Mouse (Mus musculus) C2C12 (cell line): Measurements from ENCODE around the gene Olfr91. TPM values are rescaled to one million over a fixed set of nuclear protein-coding genes. Genes with fewer than 3 reads are reported as not detected.

Experiments
- H3K27me3 ChIP-seq: one replicate; pipeline ENCODE4 v1.6.1; 2011; ENCODE audit not compliant: control insufficient read depth, insufficient read depth, insufficient read length
- H3K36me3 ChIP-seq: one replicate; pipeline ENCODE4 v1.6.1; 2011; ENCODE audit not compliant: control insufficient read depth, insufficient read depth
- H3K4me3 ChIP-seq: one replicate; pipeline ENCODE4 v1.5.1; 2011; ENCODE audit warnings: mild to moderate bottlenecking, control low read depth; ENCODE audit not compliant: poor library complexity, insufficient read depth, severe bottlenecking
- H3K79me2 ChIP-seq: one replicate; pipeline ENCODE4 v1.6.1; 2011; ENCODE audit not compliant: control insufficient read depth, insufficient read depth
- H3K79me3 ChIP-seq: one replicate; pipeline ENCODE4 v1.6.1; 2011; ENCODE audit warnings: low read depth, control low read depth
- H3ac ChIP-seq: one replicate; pipeline ENCODE3; 2011; ENCODE audit warnings: low read depth; ENCODE audit not compliant: control insufficient read depth, insufficient read length
- CEBPB ChIP-seq: IDR thresholded peaks from one replicate; pipeline ENCODE4 v1.6.1; 2011; ENCODE audit warnings: low read depth, mild to moderate bottlenecking, control low read depth, moderate library complexity
- CTCF ChIP-seq: IDR thresholded peaks from one replicate; pipeline ENCODE4 v1.5.1; 2011; ENCODE audit not compliant: control insufficient read depth, insufficient read depth, insufficient read length
- FOSL1 ChIP-seq: IDR thresholded peaks from one replicate; pipeline ENCODE4 v1.8.0; 2011; ENCODE audit warnings: mild to moderate bottlenecking, low read length; ENCODE audit not compliant: poor library complexity, insufficient read depth, severe bottlenecking
- MAX ChIP-seq: IDR thresholded peaks from one replicate; pipeline ENCODE4 v1.6.1; 2011; ENCODE audit warnings: mild to moderate bottlenecking, control low read depth
- MYOD1 ChIP-seq: IDR thresholded peaks from one replicate; pipeline ENCODE4 v1.6.1; 2011; ENCODE audit warnings: low read depth; ENCODE audit not compliant: control insufficient read depth, insufficient read length
- MYOG ChIP-seq: IDR thresholded peaks from one replicate; pipeline ENCODE4 v1.6.1; 2011; ENCODE audit not compliant: control insufficient read depth, insufficient read length; ENCODE audit errors: extremely low read depth
- USF1 ChIP-seq: IDR thresholded peaks from one replicate; pipeline ENCODE4 v1.6.1; 2011; ENCODE audit warnings: low read depth, mild to moderate bottlenecking, control low read depth, moderate library complexity
- polyA plus RNA-seq: library from polyadenylated mRNA; unstranded; fragments of >200 nt; fragmentation: generic; extraction: Trizol; gene quantifications from one replicate; pipeline ENCODE4 v1.2.1, GENCODE M21; 2012; ENCODE audit warnings: missing spikeins

Olfr91 gene
- polyA plus RNA-seq, 1 experiment, result not detected

DNA sequence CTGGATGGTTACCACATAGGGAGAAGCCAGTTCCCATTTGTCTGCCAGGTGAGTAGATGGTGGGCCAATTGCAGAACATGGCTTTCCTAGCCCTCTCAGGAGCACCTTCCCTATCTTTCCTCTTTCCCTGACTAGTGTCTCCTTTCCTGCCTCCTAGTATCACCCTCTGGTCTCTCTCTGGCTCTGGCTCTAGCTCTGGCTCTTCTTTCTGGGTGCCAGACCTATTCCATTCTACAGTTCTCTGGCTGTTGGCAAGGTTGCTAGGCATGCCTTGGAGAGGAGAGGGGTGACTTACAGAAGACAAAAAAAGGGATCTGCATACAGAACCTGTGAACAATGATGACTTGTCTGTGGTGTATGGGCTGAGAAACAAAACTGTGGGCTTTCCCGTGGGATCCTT lies 30.2 kb downstream of the Olfr91 start:
- no peak for TF ChIP-seq MYOG
- no peak for TF ChIP-seq CTCF
- no peak for TF ChIP-seq FOSL1
- no peak for TF ChIP-seq CEBPB
- TF ChIP-seq MAX, result no peak
- TF ChIP-seq MYOD1, result no peak
- no peak for TF ChIP-seq USF1
- Histone ChIP-seq H3K79me3 (no peaks in the 10 kb centered on the region), H3K79me2 (no peaks in the 10 kb centered on the region), H3ac (no peak overlapping the region), H3K27me3 (no peaks in the 10 kb centered on the region), H3K36me3 (peaks cover 53% of the 10 kb centered on the region), H3K4me3 (no peak overlapping the region)

DNA sequence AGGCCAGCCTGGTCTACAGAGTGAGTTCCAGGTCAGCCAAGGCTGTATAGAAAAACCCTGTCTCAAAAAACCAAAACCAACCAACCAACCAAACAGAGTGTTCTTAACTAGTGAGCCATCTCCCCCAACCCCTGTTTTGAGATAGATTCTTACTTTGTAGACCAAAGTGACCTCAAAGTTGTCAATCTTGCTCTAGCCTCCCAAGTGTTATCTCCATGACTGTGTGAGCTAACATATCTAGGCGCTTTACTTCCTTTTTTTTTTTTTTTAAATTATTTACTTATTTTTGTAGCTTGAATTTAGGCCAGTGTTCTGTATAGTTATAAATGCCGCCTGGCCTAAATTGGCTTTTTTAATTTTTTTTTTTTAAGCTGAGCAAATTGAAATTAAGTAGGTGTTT lies 32.1 kb downstream of the Olfr91 start:
- no peak overlapping the region for H3ac ChIP-seq
- no peaks in the 10 kb centered on the region for H3K79me2 ChIP-seq
- no peaks in the 10 kb centered on the region for H3K79me3 ChIP-seq
- H3K27me3 ChIP-seq, result no peaks in the 10 kb centered on the region
- H3K4me3 ChIP-seq, result no peak overlapping the region
- H3K36me3 ChIP-seq, result peaks cover 56% of the 10 kb centered on the region
- TF ChIP-seq MAX, result no peak
- no peak for TF ChIP-seq FOSL1
- TF ChIP-seq USF1, result no peak
- no peak for TF ChIP-seq MYOD1
- no peak for TF ChIP-seq MYOG
- TF ChIP-seq CTCF, result no peak
- TF ChIP-seq CEBPB, result no peak

DNA sequence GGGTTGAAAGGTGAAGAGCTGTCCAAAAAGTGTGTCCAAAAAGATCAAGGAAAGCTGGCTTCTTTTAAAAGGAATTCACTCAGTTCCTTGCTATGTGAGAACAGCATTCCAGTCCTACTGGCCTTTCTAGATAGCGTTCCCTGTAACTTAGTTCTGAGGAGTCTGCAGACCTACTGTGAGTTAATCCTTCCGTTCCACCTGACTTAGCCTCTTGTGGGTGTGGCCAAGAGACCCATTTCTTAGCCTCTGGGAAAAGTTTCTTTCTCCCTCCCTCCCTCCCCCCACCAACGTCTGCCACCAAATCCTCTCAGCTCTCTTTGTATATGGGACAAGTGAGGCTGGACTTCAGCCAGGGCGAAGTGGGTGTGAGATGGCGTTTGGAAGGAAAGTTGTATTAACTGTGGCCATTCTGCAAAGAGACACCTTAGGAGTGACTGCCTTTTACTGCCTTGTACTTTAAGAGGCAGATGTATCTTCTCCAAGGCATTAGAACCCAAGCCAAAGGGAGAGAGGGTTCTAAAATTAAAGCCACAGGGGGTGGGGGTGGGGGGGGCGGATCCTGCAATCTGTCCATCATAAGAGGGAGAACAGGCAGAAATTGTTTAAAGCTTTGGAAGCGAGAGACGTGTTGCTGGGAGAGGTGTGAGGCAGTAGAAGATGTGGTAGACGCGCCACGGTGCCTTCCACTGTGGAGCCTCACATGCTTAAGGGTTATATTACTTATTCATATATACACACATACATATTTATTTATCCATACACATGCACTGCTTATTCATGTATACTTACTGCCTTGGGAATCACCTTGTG lies 34.2 kb downstream of the Olfr91 start:
- Histone ChIP-seq H3K79me3 (no peaks in the 10 kb centered on the region), H3K36me3 (peaks cover 44% of the 10 kb centered on the region), H3K27me3 (no peaks in the 10 kb centered on the region), H3ac (no peak overlapping the region), H3K79me2 (no peaks in the 10 kb centered on the region), H3K4me3 (no peak overlapping the region)
- no peak for TF ChIP-seq MAX
- TF ChIP-seq FOSL1, result no peak
- no peak for TF ChIP-seq MYOG
- no peak for TF ChIP-seq USF1
- no peak for TF ChIP-seq MYOD1
- no peak for TF ChIP-seq CEBPB

DNA sequence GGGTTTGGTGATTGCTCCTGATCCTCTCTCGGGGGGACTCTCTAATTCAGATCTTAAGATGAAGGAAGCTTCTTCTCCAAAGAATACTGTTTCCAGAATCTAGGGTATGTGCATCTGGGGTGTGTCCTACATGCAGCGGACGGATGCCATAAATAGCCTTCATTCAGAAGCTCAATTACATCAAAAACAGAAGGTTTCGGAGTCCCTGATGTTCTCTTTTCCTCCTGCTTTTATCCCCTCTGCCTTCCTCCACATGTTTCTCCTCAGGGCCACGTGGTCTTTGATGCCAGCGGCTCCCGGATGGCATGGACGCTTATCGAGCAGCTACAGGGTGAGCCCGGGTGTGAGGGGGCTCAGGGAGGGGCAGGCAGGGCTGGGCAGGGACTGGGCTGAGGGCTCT lies 35.0 kb downstream of the Olfr91 start:
- TF ChIP-seq CEBPB, result no peak
- TF ChIP-seq FOSL1, result no peak
- no peak for TF ChIP-seq USF1
- TF ChIP-seq MYOG, result no peak
- no peak for TF ChIP-seq CTCF
- no peak for TF ChIP-seq MYOD1
- no peak for TF ChIP-seq MAX
- H3K36me3 ChIP-seq, result peaks cover 47% of the 10 kb centered on the region
- no peaks in the 10 kb centered on the region for H3K27me3 ChIP-seq

DNA sequence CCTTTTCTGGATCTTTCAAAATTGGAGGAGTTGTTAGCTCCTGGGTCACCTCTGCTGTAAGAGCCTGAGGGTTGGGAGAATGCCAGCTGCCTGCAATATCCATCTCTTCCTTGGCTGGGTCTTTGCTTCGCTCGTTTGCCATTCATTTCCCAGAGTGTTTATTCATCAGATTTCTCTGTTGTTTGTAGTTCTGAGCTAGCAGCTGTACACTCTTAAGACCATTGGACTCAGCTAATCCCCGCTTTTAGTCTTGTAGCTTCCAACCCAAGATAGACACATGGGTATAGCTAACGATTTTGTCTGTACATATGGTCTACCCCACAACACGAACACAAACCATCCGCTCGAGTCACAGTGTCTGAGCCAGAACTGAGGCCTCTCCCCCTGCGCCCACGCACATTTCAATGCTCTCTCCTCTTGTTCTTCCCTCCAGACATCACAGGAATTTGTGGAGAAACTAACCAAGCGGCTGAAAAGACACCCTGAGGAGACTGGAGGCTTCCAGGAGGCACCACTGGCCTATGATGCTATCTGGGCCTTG lies 35.9 kb downstream of the Olfr91 start:
- Histone ChIP-seq H3K4me3 (no peak overlapping the region), H3K36me3 (peaks cover 43% of the 10 kb centered on the region), H3K79me3 (no peaks in the 10 kb centered on the region), H3K27me3 (no peaks in the 10 kb centered on the region), H3K79me2 (no peaks in the 10 kb centered on the region), H3ac (no peak overlapping the region)
- TF ChIP-seq USF1, result no peak
- no peak for TF ChIP-seq CEBPB
- no peak for TF ChIP-seq CTCF
- no peak for TF ChIP-seq MYOD1
- TF ChIP-seq MYOG, result no peak
- no peak for TF ChIP-seq MAX
- no peak for TF ChIP-seq FOSL1

More for the DNA sequence above, 35.0 kb downstream of the Olfr91 start:
- no peak overlapping the region for H3K4me3 ChIP-seq
- H3K79me3 ChIP-seq, result no peaks in the 10 kb centered on the region
- no peak overlapping the region for H3ac ChIP-seq
- no peaks in the 10 kb centered on the region for H3K79me2 ChIP-seq

DNA sequence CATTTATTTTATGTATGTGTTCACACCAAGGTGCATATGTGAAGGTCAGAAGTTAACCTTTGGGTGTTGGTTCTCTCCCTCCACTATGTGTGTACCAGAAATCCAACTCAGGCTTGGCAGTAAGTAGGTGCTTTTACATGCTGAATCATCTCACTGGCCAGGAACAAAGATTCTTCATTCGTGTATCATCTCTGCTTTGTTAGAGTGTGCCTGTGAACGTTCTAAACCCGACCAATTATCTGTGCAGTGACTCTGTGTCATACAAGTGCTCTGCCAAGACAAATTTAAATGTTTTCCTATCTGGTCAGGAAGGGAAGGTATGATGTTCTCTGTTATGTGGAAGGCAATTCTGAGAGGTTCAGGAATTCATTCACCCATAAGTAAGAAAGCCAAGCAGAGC lies 36.6 kb downstream of the Olfr91 start:
- Histone ChIP-seq H3K79me3 (no peaks in the 10 kb centered on the region), H3ac (no peak overlapping the region), H3K79me2 (no peaks in the 10 kb centered on the region), H3K4me3 (no peak overlapping the region), H3K27me3 (no peaks in the 10 kb centered on the region), H3K36me3 (peaks cover 44% of the 10 kb centered on the region)
- TF ChIP-seq MYOD1 (no peak), MYOG (no peak), MAX (no peak), USF1 (no peak), CEBPB (no peak), CTCF (no peak), FOSL1 (no peak)
